Comparison of ENCODE assay signal across 11 mouse cellular contexts in the genomic region with DNA sequence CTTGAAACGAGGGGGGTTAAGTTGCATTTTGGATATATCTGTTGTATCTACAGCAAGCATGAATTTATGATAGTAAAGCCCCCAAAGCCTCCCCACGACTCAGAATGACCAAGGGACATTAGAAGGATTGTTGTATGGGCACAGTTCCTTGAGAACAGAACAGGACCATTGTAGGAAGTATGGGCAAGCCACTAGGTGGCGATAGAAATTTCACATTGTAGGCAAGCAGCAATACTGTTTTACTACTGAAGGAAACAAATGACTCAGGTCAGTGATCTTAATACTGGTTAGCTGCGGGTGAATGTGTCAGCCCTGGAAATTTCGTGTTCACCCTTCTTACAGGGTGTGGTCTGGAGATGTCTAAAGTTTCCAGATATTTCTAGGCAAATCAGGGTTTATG. TPM values are rescaled to one million over a fixed set of nuclear protein-coding genes. Genes with fewer than 3 reads are reported as not detected.
DNase-seq lines count a peak whose midpoint lies in the region; ATAC-seq and TF ChIP-seq lines count a peak whose summit lies in the region.
"Had no signal": no experiment of that assay in that cellular context is flagged by ENCODE, and none has a peak within 500 bp of the region (broad histone marks: within the 10 kb centered on the region; RNA-seq: fewer than 3 reads in every experiment).

No protein-coding gene starts in this region.

- no peak overlapping the region for H3K9ac ChIP-seq in limb, embryonic 11.5 days (ENCODE audit: low read length)
- no peak overlapping the region for H3K9ac ChIP-seq in midbrain, embryonic 13.5 days (replicated peaks)
- H3K9ac ChIP-seq: limb, embryonic 13.5 days had no signal

- no peak for TF ChIP-seq POLR2A in brain, embryonic 14.5 days (IDR thresholded peaks at IDR 0.05; ENCODE audit: borderline replicate concordance, extremely low read depth, insufficient read depth, insufficient read length, poor library complexity, severe bottlenecking)

- no peaks in the 10 kb centered on the region for H3K4me1 ChIP-seq in limb, embryonic 11.5 days (ENCODE audit: control insufficient read depth, insufficient read depth, low read length)
- H3K4me1 ChIP-seq in limb, embryonic 10.5 days, result no peaks in the 10 kb centered on the region
- H3K4me1 ChIP-seq in midbrain, embryonic 13.5 days (replicated peaks), result no peaks in the 10 kb centered on the region
- H3K4me1 ChIP-seq: limb, embryonic 13.5 days had no signal

- TF ChIP-seq CTCF in brain, embryonic 14.5 days (IDR thresholded peaks at IDR 0.05; ENCODE audit: borderline replicate concordance, extremely low read depth, insufficient read depth, insufficient read length), result peak; percentile 35; the same call in 1 of the 2 replicates

- H3K27me3 ChIP-seq in limb, embryonic 11.5 days (ENCODE audit: control insufficient read depth, insufficient read depth, low read length), result no peaks in the 10 kb centered on the region
- H3K27me3 ChIP-seq in limb, embryonic 10.5 days (ENCODE audit: low read depth, poor library complexity, severe bottlenecking), result no peaks in the 10 kb centered on the region
- no peaks in the 10 kb centered on the region for H3K27me3 ChIP-seq in midbrain, embryonic 13.5 days
- H3K27me3 ChIP-seq: limb, embryonic 13.5 days had no signal

- no peak overlapping the region for H3K4me2 ChIP-seq in limb, embryonic 11.5 days (ENCODE audit: low read depth, severe bottlenecking)
- no peak overlapping the region for H3K4me2 ChIP-seq in midbrain, embryonic 13.5 days (replicated peaks)
- H3K4me2 ChIP-seq: limb, embryonic 13.5 days had no signal

- no peaks in the 10 kb centered on the region for H3K36me3 ChIP-seq in limb, embryonic 11.5 days (ENCODE audit: control insufficient read depth, insufficient read depth, low read length)
- no peaks in the 10 kb centered on the region for H3K36me3 ChIP-seq in limb, embryonic 10.5 days
- no peaks in the 10 kb centered on the region for H3K36me3 ChIP-seq in midbrain, embryonic 13.5 days
- H3K36me3 ChIP-seq: limb, embryonic 13.5 days had no signal

- H3K9me3 ChIP-seq in limb, embryonic 11.5 days (ENCODE audit: control insufficient read depth, low read length), result no peaks in the 10 kb centered on the region
- 0 out of 2 replicates have a peak, but pooled peaks cover 2% of the 10 kb centered on the region for H3K9me3 ChIP-seq in limb, embryonic 10.5 days (replicated peaks)
- no peaks in the 10 kb centered on the region for H3K9me3 ChIP-seq in midbrain, embryonic 13.5 days

- H3K4me3 ChIP-seq in limb, embryonic 11.5 days (ENCODE audit: low read depth, low read length), result no peak overlapping the region
- no peak overlapping the region for H3K4me3 ChIP-seq in limb, embryonic 10.5 days
- no peak overlapping the region for H3K4me3 ChIP-seq in midbrain, embryonic 13.5 days (replicated peaks)
- H3K4me3 ChIP-seq: erythroblast, embryonic 14.5 days; limb, embryonic 13.5 days had no signal

- no peak for ATAC-seq in limb, embryonic 11.5 days (ENCODE audit: insufficient number of reproducible peaks, low FRiP score, low TSS enrichment, low read depth)
- ATAC-seq in midbrain, embryonic 13.5 days, result 0 out of 2 replicates have a peak, but pooled peaks have one; percentile 40
- no peak for ATAC-seq in erythroblast, adult 5-6 weeks (replicated peaks; ENCODE audit: low FRiP score, poor library complexity, severe bottlenecking)

- no peak overlapping the region for H3K27ac ChIP-seq in limb, embryonic 11.5 days (replicated peaks; ENCODE audit: low read depth, low read length)
- no peak overlapping the region for H3K27ac ChIP-seq in limb, embryonic 10.5 days
- H3K27ac ChIP-seq in midbrain, embryonic 13.5 days, result no peak overlapping the region
- H3K27ac ChIP-seq: limb, embryonic 13.5 days had no signal

- WGBS in limb, embryonic 11.5 days, result 39% methylated on average over 5 of the region's 5 CpGs
- WGBS in limb, embryonic 10.5 days, result 44% methylated on average over 5 of the region's 5 CpGs
- whole genome bisulfite sequencing in midbrain, embryonic 13.5 days, result 45% methylated on average over 5 of the region's 5 CpGs

- peak; percentile 36 for DNase-seq in adrenal gland, adult 2 months
- no peak for DNase-seq in adrenal gland, postnatal 25 days
- peak; percentile 28 for DNase-seq in limb, embryonic 11.5 days (ENCODE audit: low spot score)
- no peak for DNase-seq in limb, embryonic 10.5 days (ENCODE audit: low spot score)
- DNase-seq in brain, embryonic 14.5 days (ENCODE audit: low read depth), result peak; percentile 38
- peak; percentile 67 for DNase-seq in kidney, adult 9 months

RNA-seq across cellular contexts. Expression of gene Akr1c18, which starts 21.4 kb away (rescaled TPM):
- total RNA-seq in adrenal gland, adult 2 months (2021), result 1,000 to 10,000 TPM in 1 of 2 experiments, under 1 TPM in 1; 0.48 to 4,782 TPM
- polyA plus RNA-seq in adrenal gland, adult 2 months (2012; rRNA removed), result 134 and 227 TPM in 2 replicates
- total RNA-seq in adrenal gland, postnatal 25 days (2021), result 7,030 and 8,142 TPM in 2 replicates
- not detected in 2 replicates for polyA plus RNA-seq in limb, embryonic 11.5 days (2014; fragmentation: Nextera tagmentation; extraction: Ambion mirVana)
- polyA plus RNA-seq in limb, embryonic 10.5 days (2016; fragmentation: Nextera tagmentation; extraction: Ambion mirVana), result not detected in 2 replicates
- polyA plus RNA-seq in brain, embryonic 14.5 days (2012; rRNA removed), result 0.11 TPM in 1 of 2 replicates, not detected in the other
- polyA plus RNA-seq in midbrain, embryonic 13.5 days (2015; fragmentation: Nextera tagmentation; extraction: Ambion mirVana), result not detected in 2 replicates
- total RNA-seq in erythroblast, adult 5-6 weeks (2015; ENCODE audit: low replicate concordance), result not detected in 2 replicates
- not detected in 2 replicates for total RNA-seq in erythroblast, adult 5-6 weeks (2017; ENCODE audit: low replicate concordance)
- polyA plus RNA-seq: C2C12; erythroblast, embryonic 14.5 days; limb, embryonic 13.5 days had no signal

Comparison
In these comparisons a context has a peak if more than half of its experiments do, and no peak if none do; other contexts are left out.
1. DNase-seq: peak in adrenal gland, adult 2 months (single experiment), limb, embryonic 11.5 days (single experiment), brain, embryonic 14.5 days (single experiment) and kidney, adult 9 months (single experiment); none in adrenal gland, postnatal 25 days (single experiment) and limb, embryonic 10.5 days (single experiment).
2. RNA of gene Akr1c18, which starts 21.4 kb away (polyA plus RNA-seq): 134 to 227 TPM in adrenal gland, adult 2 months; 0.11 TPM in brain, embryonic 14.5 days, not detected in limb, embryonic 11.5 days, not detected in limb, embryonic 10.5 days and not detected in midbrain, embryonic 13.5 days; every median in the first group is over 100 times any median in the second.